Mouse (Mus musculus) liver, embryonic 15.5 days (tissue): ENCODE data around the gene Gm48551. TPM values are rescaled to one million over a fixed set of nuclear protein-coding genes. Genes with fewer than 3 reads are reported as not detected.
A peak's percentile ranks its signal among the peaks of the same experiment; 100 is the strongest.

ENCODE experiments used
- ATAC-seq: fragments of 200-750 bp; cut with Nextera tagmentation; 2 replicates; pipeline ENCODE4 v1.8.0; 2017; ENCODE audit warnings: moderate number of reproducible peaks, mild to moderate bottlenecking, moderate library complexity; ENCODE audit not compliant: insufficient read depth
- H3K27ac ChIP-seq: fragments of 300-500 bp; sonication (generic); replicated peaks from 2 replicates; pipeline ENCODE4 v1.5.1; 2015; ENCODE audit warnings: mild to moderate bottlenecking, inconsistent platforms
- H3K27me3 ChIP-seq: fragments of 300-500 bp; sonication (generic); 2 replicates; pipeline ENCODE4 v1.6.1; 2015; ENCODE audit warnings: mild to moderate bottlenecking, inconsistent platforms
- H3K36me3 ChIP-seq: fragments of 300-500 bp; sonication (generic); replicated peaks from 2 replicates; pipeline ENCODE4 v1.6.1; 2015; ENCODE audit warnings: moderate library complexity, mild to moderate bottlenecking, inconsistent platforms
- H3K4me1 ChIP-seq: fragments of 300-500 bp; sonication (generic); replicated peaks from 2 replicates; pipeline ENCODE4 v1.6.1; 2015; ENCODE audit warnings: inconsistent platforms
- H3K4me2 ChIP-seq: fragments of 300-500 bp; sonication (generic); 2 replicates; pipeline ENCODE4 v1.6.1; 2015; ENCODE audit warnings: moderate library complexity, mild to moderate bottlenecking, inconsistent platforms
- H3K4me3 ChIP-seq: fragments of 300-500 bp; sonication (generic); replicated peaks from 2 replicates; pipeline ENCODE4 v1.5.1; 2015; ENCODE audit warnings: mild to moderate bottlenecking, inconsistent platforms
- H3K9ac ChIP-seq: fragments of 300-500 bp; sonication (generic); 2 replicates; pipeline ENCODE4 v1.6.1; 2015; ENCODE audit warnings: moderate library complexity, mild to moderate bottlenecking, inconsistent platforms
- H3K9me3 ChIP-seq: fragments of 300-500 bp; sonication (generic); replicated peaks from 2 replicates; pipeline ENCODE4 v1.6.1; 2016; ENCODE audit warnings: inconsistent platforms
- WGBS: fragments of 180-500 bp; shearing (Covaris S2); methylation state at CpG from one replicate; pipeline ENCODE4 v1.1.7; 2015; ENCODE audit warnings: mixed read lengths; ENCODE audit not compliant: insufficient replicate concordance; 5-methylcytosine and 5-hydroxymethylcytosine counted together
- polyA plus RNA-seq: library from polyadenylated mRNA; unstranded; fragments of >200 nt; fragmentation: Nextera tagmentation; extraction: Ambion mirVana; gene quantifications from 2 replicates; pipeline ENCODE4 v1.2.1, GENCODE M21; 2015

Gene Gm48551
- polyA plus RNA-seq, 1 experiment from 2014 or later: 0.88 TPM

GRCm38 (mm10) chr10:81377362-81377664 is 7.0 kb upstream of the Gm48551 start:
- Histone ChIP-seq H3K4me3 (peak overlapping the region; percentile 76), H3K9ac (peak overlapping the region; percentile 96), H3K36me3 (peaks cover 41% of the 10 kb centered on the region), H3K4me1 (peaks cover 77% of the 10 kb centered on the region), H3K27me3 (no peaks in the 10 kb centered on the region), H3K4me2 (peak overlapping the region; percentile 74), H3K27ac (peak overlapping the region; percentile 88), H3K9me3 (no peaks in the 10 kb centered on the region)
- WGBS: 44% methylated on average over 2 of the region's 2 CpGs
- ATAC-seq: no peak

- peak within 1 kb of the TSS; percentile 77 for H3K4me2 ChIP-seq
- WGBS: under 1% methylated on average over 56 of the region's 59 CpGs
- H3K36me3 ChIP-seq: peaks cover 35% of the 10 kb centered on the region
- no peaks in the 10 kb centered on the region for H3K27me3 ChIP-seq
- ATAC-seq: no peak
- peaks cover 80% of the 10 kb centered on the region for H3K4me1 ChIP-seq
- peak within 1 kb of the TSS; percentile 96 for H3K9ac ChIP-seq
- peak within 1 kb of the TSS; percentile 76 for H3K4me3 ChIP-seq
- no peaks in the 10 kb centered on the region for H3K9me3 ChIP-seq
- H3K27ac ChIP-seq: peak within 1 kb of the TSS; percentile 99
Observed at GRCm38 (mm10) chr10:81377793-81378552, 6.3 kb upstream of the Gm48551 start, which contains the start of gene Fzr1. Fzr1 (minus strand) TSS chr10:81378516.

- Histone ChIP-seq H3K4me1 (peaks cover 80% of the 10 kb centered on the region), H3K9ac (peak overlapping the region; percentile 68), H3K36me3 (peaks cover 28% of the 10 kb centered on the region), H3K9me3 (no peaks in the 10 kb centered on the region), H3K4me2 (peak overlapping the region; percentile 77), H3K27me3 (no peaks in the 10 kb centered on the region), H3K27ac (peak overlapping the region; percentile 99), H3K4me3 (peak overlapping the region; percentile 76)
- under 1% methylated on average over 46 of the region's 46 CpGs for WGBS
- ATAC-seq: peak; percentile 82
Observed at GRCm38 (mm10) chr10:81378553-81379182, 5.6 kb upstream of the Gm48551 start.

- no peak for ATAC-seq
- peak overlapping the region; percentile 99 for H3K27ac ChIP-seq
- H3K27me3 ChIP-seq: no peaks in the 10 kb centered on the region
- H3K4me1 ChIP-seq: peaks cover 78% of the 10 kb centered on the region
- peak overlapping the region; percentile 68 for H3K9ac ChIP-seq
- peaks cover 23% of the 10 kb centered on the region for H3K36me3 ChIP-seq
- H3K4me2 ChIP-seq: peak overlapping the region; percentile 77
- 55% methylated on average over 3 of the region's 3 CpGs for WGBS
- no peaks in the 10 kb centered on the region for H3K9me3 ChIP-seq
- peak overlapping the region; percentile 76 for H3K4me3 ChIP-seq
Observed at GRCm38 (mm10) chr10:81379183-81379553, 5.1 kb upstream of the Gm48551 start.

- peak overlapping the region; percentile 99 for H3K27ac ChIP-seq
- peak overlapping the region; percentile 77 for H3K4me2 ChIP-seq
- H3K27me3 ChIP-seq: no peaks in the 10 kb centered on the region
- peaks cover 16% of the 10 kb centered on the region for H3K36me3 ChIP-seq
- H3K9ac ChIP-seq: peak overlapping the region; percentile 68
- H3K4me3 ChIP-seq: peak overlapping the region; percentile 76
- 43% methylated on average over 6 of the region's 6 CpGs for WGBS
- H3K9me3 ChIP-seq: no peaks in the 10 kb centered on the region
- ATAC-seq: no peak
- peaks cover 76% of the 10 kb centered on the region for H3K4me1 ChIP-seq
Observed at GRCm38 (mm10) chr10:81379809-81380378, 4.4 kb upstream of the Gm48551 start.

GRCm38 (mm10) chr10:81382039-81382438 is 2.2 kb upstream of the Gm48551 start:
- H3K27ac ChIP-seq: peak overlapping the region; percentile 99
- peaks cover 74% of the 10 kb centered on the region for H3K4me1 ChIP-seq

GRCm38 (mm10) chr10:81384605-81384982 is 328 bp downstream of the Gm48551 start:
- no peaks in the 10 kb centered on the region for H3K27me3 ChIP-seq
- WGBS: under 1% methylated on average over 19 of the region's 19 CpGs
- H3K9me3 ChIP-seq: no peaks in the 10 kb centered on the region
- peaks cover 83% of the 10 kb centered on the region for H3K4me1 ChIP-seq
- H3K9ac ChIP-seq: peak overlapping the region; percentile 75
- peak overlapping the region; percentile 76 for H3K4me3 ChIP-seq
- peak overlapping the region; percentile 99 for H3K27ac ChIP-seq
- H3K4me2 ChIP-seq: peak overlapping the region; percentile 91
- H3K36me3 ChIP-seq: peaks cover 29% of the 10 kb centered on the region
- ATAC-seq: no peak

More at GRCm38 (mm10) chr10:81382039-81382438, 2.2 kb upstream of the Gm48551 start:
- ATAC-seq: peak; percentile 78
- 10% methylated on average over 5 of the region's 5 CpGs for WGBS
- Histone ChIP-seq H3K27me3 (no peaks in the 10 kb centered on the region), H3K4me2 (peak overlapping the region; percentile 55), H3K4me3 (0 out of 2 replicates have a peak overlapping the region, but pooled peaks have one; percentile 19), H3K36me3 (peaks cover 13% of the 10 kb centered on the region), H3K9me3 (no peaks in the 10 kb centered on the region), H3K9ac (peak overlapping the region; percentile 55)

- Histone ChIP-seq H3K36me3 (peaks cover 29% of the 10 kb centered on the region), H3K9me3 (no peaks in the 10 kb centered on the region), H3K27ac (peak overlapping the region; percentile 99; the same call in 1 of the 2 replicates), H3K9ac (0 out of 2 replicates have a peak overlapping the region, but pooled peaks have one; percentile 75), H3K27me3 (no peaks in the 10 kb centered on the region), H3K4me2 (peak overlapping the region; percentile 91), H3K4me3 (peak overlapping the region; percentile 76), H3K4me1 (peaks cover 81% of the 10 kb centered on the region)
- no peak for ATAC-seq
- WGBS: 67% methylated on average over 22 of the region's 22 CpGs
Observed at GRCm38 (mm10) chr10:81385603-81386306, 1.5 kb downstream of the Gm48551 start.

- no peak overlapping the region for H3K4me3 ChIP-seq
- no peaks in the 10 kb centered on the region for H3K27me3 ChIP-seq
- H3K9me3 ChIP-seq: no peaks in the 10 kb centered on the region
- H3K9ac ChIP-seq: no peak overlapping the region
- WGBS: 89% methylated on average over 20 of the region's 20 CpGs
- 0 out of 2 replicates have a peak overlapping the region, but pooled peaks have one; percentile 6 for H3K27ac ChIP-seq
- no peak for ATAC-seq
- H3K36me3 ChIP-seq: peaks cover 29% of the 10 kb centered on the region
- H3K4me2 ChIP-seq: no peak overlapping the region
- peaks cover 69% of the 10 kb centered on the region for H3K4me1 ChIP-seq
Observed at GRCm38 (mm10) chr10:81387716-81388115, 3.5 kb downstream of the Gm48551 start.

GRCm38 (mm10) chr10:81388505-81389055 is 4.3 kb downstream of the Gm48551 start, which contains the start of gene Gm48552:
Gm48552 (plus strand) TSS chr10:81389005.
- no peak for ATAC-seq
- H3K4me3 ChIP-seq: no peak within 1 kb of the TSS
- H3K36me3 ChIP-seq: peaks cover 29% of the 10 kb centered on the region
- no peak within 1 kb of the TSS for H3K4me2 ChIP-seq
- H3K4me1 ChIP-seq: peaks cover 70% of the 10 kb centered on the region
- no peak within 1 kb of the TSS for H3K9ac ChIP-seq
- H3K9me3 ChIP-seq: no peaks in the 10 kb centered on the region
- no peaks in the 10 kb centered on the region; the same call in 1 of the 2 replicates for H3K27me3 ChIP-seq
- 54% methylated on average over 5 of the region's 5 CpGs for WGBS
- peak within 1 kb of the TSS; percentile 61 for H3K27ac ChIP-seq
